Comparison of ENCODE assay signal across 19 mouse cellular contexts in genomic region chr1:155560678-155561077, GRCm38 (mm10). TPM values are rescaled to one million over a fixed set of nuclear protein-coding genes. Genes with fewer than 3 reads are reported as not detected.
DNase-seq lines count a peak whose midpoint lies in the region; ATAC-seq and TF ChIP-seq lines count a peak whose summit lies in the region.
"Had no signal": no experiment of that assay in that cellular context is flagged by ENCODE, and none has a peak within 500 bp of the region (broad histone marks: within the 10 kb centered on the region; RNA-seq: fewer than 3 reads in every experiment).

No protein-coding gene starts in this region.

- DNase-seq in liver, embryonic 11.5 days (ENCODE audit: low spot score) = no peak
- DNase-seq in liver = no peak
- no peak for DNase-seq in neural tube, embryonic 10.5 days (ENCODE audit: extremely low spot score, low spot score)
- no peak for DNase-seq in liver, embryonic 14.5 days (ENCODE audit: low read depth in 3 of 3, low spot score in 3 of 3)
- no peak for DNase-seq in layer of hippocampus, adult 9-10 months (ENCODE audit: low spot score)
- no peak for DNase-seq in B cell, adult 2 months
- DNase-seq: adrenal gland, postnatal 25 days; cerebellum, adult 2 months; cerebellum, postnatal 10 days; forebrain, postnatal 0 days; gastrocnemius, postnatal 25 days had no signal

- 45% methylated on average over 2 of the region's 2 CpGs for WGBS in liver, embryonic 11.5 days
- WGBS in neural tube, embryonic 15.5 days = 93% methylated on average over 2 of the region's 2 CpGs
- WGBS in liver, embryonic 14.5 days (ENCODE audit: insufficient replicate concordance) = 12% methylated on average over 2 of the region's 2 CpGs

- TF ChIP-seq EP300 in liver, embryonic 14.5 days (IDR thresholded peaks at IDR 0.05; ENCODE audit: low read depth) = no peak

- peaks cover 26% of the 10 kb centered on the region for H3K4me1 ChIP-seq in liver, embryonic 11.5 days (replicated peaks; ENCODE audit: control insufficient read depth, insufficient read depth, low read length)
- peaks cover 27% of the 10 kb centered on the region for H3K4me1 ChIP-seq in neural tube, embryonic 15.5 days
- H3K4me1 ChIP-seq in liver, embryonic 14.5 days (replicated peaks; ENCODE audit: control insufficient read depth in 2 of 2, insufficient read depth in 2 of 2, low read length in 1 of 2) = peaks cover 13 to 25% of the 10 kb centered on the region in 2 experiments

- H3K27ac ChIP-seq in liver, embryonic 11.5 days (ENCODE audit: low read depth, low read length) = no peak overlapping the region
- H3K27ac ChIP-seq in neural tube, embryonic 15.5 days (replicated peaks) = no peak overlapping the region
- no peak overlapping the region for H3K27ac ChIP-seq in liver, embryonic 14.5 days
- H3K27ac ChIP-seq: hindbrain, embryonic 10.5 days; hindbrain, embryonic 15.5 days had no signal

- H3K4me2 ChIP-seq in liver, embryonic 11.5 days = peak overlapping the region; percentile 67
- H3K4me2 ChIP-seq in neural tube, embryonic 15.5 days = 0 out of 2 replicates have a peak overlapping the region, but pooled peaks have one; percentile 72
- peak overlapping the region; percentile 80 for H3K4me2 ChIP-seq in liver, embryonic 14.5 days (ENCODE audit: low read depth)

- H3K9me3 ChIP-seq in liver, embryonic 11.5 days (ENCODE audit: control insufficient read depth, low read length) = no peaks in the 10 kb centered on the region
- no peaks in the 10 kb centered on the region for H3K9me3 ChIP-seq in neural tube, embryonic 15.5 days (replicated peaks)
- no peaks in the 10 kb centered on the region for H3K9me3 ChIP-seq in liver, embryonic 14.5 days (ENCODE audit: control insufficient read depth, low read length)
- H3K9me3 ChIP-seq: heart, embryonic 12.5 days; hindbrain, embryonic 10.5 days; hindbrain, embryonic 15.5 days had no signal

- ATAC-seq in liver, embryonic 11.5 days (replicated peaks; ENCODE audit: low FRiP score) = no peak
- no peak for ATAC-seq in neural tube, embryonic 15.5 days (ENCODE audit: low FRiP score)
- ATAC-seq in liver, embryonic 14.5 days (ENCODE audit: insufficient read depth) = no peak
- ATAC-seq: activated CD4-positive, CD25-positive, alpha-beta regulatory T cell, adult 4 months; CD4-positive, CD25-positive, alpha-beta regulatory T cell, adult 4 months; forebrain, postnatal 0 days; inflammation-experienced regulatory T-cells, adult 6 months; Patski had no signal

- no peak overlapping the region; the same call in 1 of the 2 replicates for H3K9ac ChIP-seq in liver, embryonic 11.5 days (ENCODE audit: low read depth, low read length)
- no peak overlapping the region for H3K9ac ChIP-seq in neural tube, embryonic 15.5 days (replicated peaks)
- H3K9ac ChIP-seq in liver, embryonic 14.5 days (replicated peaks) = no peak overlapping the region
- H3K9ac ChIP-seq: forebrain, postnatal 0 days; heart, embryonic 12.5 days had no signal

- H3K36me3 ChIP-seq in liver, embryonic 11.5 days (ENCODE audit: control insufficient read depth, insufficient read depth, low read length) = peaks cover under 1% of the 10 kb centered on the region; the same call in 1 of the 2 replicates
- peaks cover 5% of the 10 kb centered on the region for H3K36me3 ChIP-seq in neural tube, embryonic 15.5 days
- H3K36me3 ChIP-seq in liver, embryonic 14.5 days (replicated peaks; ENCODE audit: control insufficient read depth, insufficient read depth, low read depth) = peaks cover 5% of the 10 kb centered on the region

- TF ChIP-seq CTCF in liver, embryonic 14.5 days (IDR thresholded peaks at IDR 0.05; ENCODE audit: low read depth) = no peak

- H3K4me3 ChIP-seq in liver, embryonic 11.5 days (ENCODE audit: low read depth, low read length) = no peak overlapping the region
- H3K4me3 ChIP-seq in neural tube, embryonic 15.5 days (replicated peaks) = no peak overlapping the region
- no peak overlapping the region; a peak in 1 of 4 replicates for H3K4me3 ChIP-seq in liver, embryonic 14.5 days (ENCODE audit: insufficient read depth in 1 of 2, low read depth in 2 of 2, low read length in 2 of 2)
- H3K4me3 ChIP-seq: heart, embryonic 12.5 days had no signal

- H3K27me3 ChIP-seq in liver, embryonic 11.5 days (replicated peaks; ENCODE audit: control insufficient read depth, insufficient read depth, low read length) = no peaks in the 10 kb centered on the region
- H3K27me3 ChIP-seq in neural tube, embryonic 15.5 days (replicated peaks) = no peaks in the 10 kb centered on the region
- no peaks in the 10 kb centered on the region for H3K27me3 ChIP-seq in liver, embryonic 14.5 days (ENCODE audit: control insufficient read depth, insufficient read depth, low read length)
- H3K27me3 ChIP-seq: heart, embryonic 12.5 days; hindbrain, embryonic 15.5 days; Patski had no signal

RNA-seq across cellular contexts. Expression of gene Acbd6, which starts 2.8 kb away (rescaled TPM):
- 101 and 106 TPM in 2 replicates for polyA plus RNA-seq in liver, embryonic 11.5 days (2014; fragmentation: Nextera tagmentation; extraction: Ambion mirVana)
- polyA plus RNA-seq in neural tube, embryonic 15.5 days (2015; fragmentation: Nextera tagmentation; extraction: Ambion mirVana) = 101 and 109 TPM in 2 replicates
- 32.4 and 36.6 TPM in 2 replicates for polyA plus RNA-seq in liver, embryonic 14.5 days (2012; rRNA removed)
- polyA plus RNA-seq in liver, embryonic 14.5 days (2014; fragmentation: Nextera tagmentation; extraction: Ambion mirVana) = 40.0 and 48.8 TPM in 2 replicates
